Mouse (Mus musculus) E14TG2a.4 (cell line): Measurements from ENCODE around the gene Ereg.

Experiments used
- H3K27me3 ChIP-seq: 2 replicates; pipeline ENCODE4 v1.6.1; 2014; ENCODE audit warnings: low read length, control low read depth; ENCODE audit not compliant: insufficient read depth
- H3K36me3 ChIP-seq: 2 replicates; pipeline ENCODE4 v1.6.1; 2014; ENCODE audit warnings: low read length, control low read depth; ENCODE audit not compliant: insufficient read depth
- H3K4me1 ChIP-seq: replicated peaks from 2 replicates; pipeline ENCODE4 v1.6.1; 2014; ENCODE audit warnings: low read depth, low read length, control low read depth
- H3K4me3 ChIP-seq: replicated peaks from 2 replicates; pipeline ENCODE4 v1.5.1; 2014; ENCODE audit warnings: mild to moderate bottlenecking, low read length
- H3K9me3 ChIP-seq: 2 replicates; pipeline ENCODE4 v1.6.1; 2014; ENCODE audit warnings: low read length, control low read depth
- CTCF ChIP-seq: conservative IDR thresholded peaks from 2 replicates; pipeline ENCODE4 v1.5.1; 2014; ENCODE audit warnings: low read length
- NANOG ChIP-seq: IDR thresholded peaks from 2 replicates; pipeline ENCODE4 v1.6.1; 2014; ENCODE audit warnings: borderline replicate concordance, low read length, mixed read lengths
- POU5F1 ChIP-seq: IDR thresholded peaks from 2 replicates; pipeline ENCODE4 v1.6.1; 2014; ENCODE audit warnings: low read length, borderline replicate concordance

Ereg gene

GRCm38 (mm10) chr5:91047987-91048386 lies 26.4 kb upstream of the Ereg start:
- no peaks in the 10 kb centered on the region for H3K36me3 ChIP-seq
- TF ChIP-seq CTCF (no peak), NANOG (no peak), POU5F1 (no peak)
- no peaks in the 10 kb centered on the region for H3K4me1 ChIP-seq
- H3K9me3 ChIP-seq = no peaks in the 10 kb centered on the region
- H3K4me3 ChIP-seq = no peak overlapping the region
- no peaks in the 10 kb centered on the region for H3K27me3 ChIP-seq

DNA sequence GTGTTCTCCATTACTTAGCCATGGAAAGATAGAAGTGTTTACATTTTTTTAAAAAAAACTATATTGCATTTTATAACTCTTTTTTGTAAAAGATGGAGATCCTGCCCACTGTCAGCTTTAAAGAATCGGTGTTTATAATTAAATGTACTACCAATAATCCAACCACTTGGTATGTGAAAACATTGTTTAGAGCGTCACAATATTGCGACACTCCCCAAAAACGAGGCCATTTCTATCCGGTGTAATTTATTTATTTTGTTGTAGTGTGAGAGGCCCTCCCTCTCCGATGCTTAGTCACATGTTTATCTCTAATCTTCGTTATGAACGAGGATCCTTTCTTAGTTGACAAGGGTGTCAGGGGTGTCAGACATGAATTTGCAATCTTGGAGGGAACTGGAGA lies 26.0 kb upstream of the Ereg start:
- no peak for TF ChIP-seq CTCF
- TF ChIP-seq NANOG = no peak
- TF ChIP-seq POU5F1 = no peak
- H3K36me3 ChIP-seq = no peaks in the 10 kb centered on the region
- no peaks in the 10 kb centered on the region for H3K27me3 ChIP-seq
- no peak overlapping the region for H3K4me3 ChIP-seq
- H3K9me3 ChIP-seq = no peaks in the 10 kb centered on the region
- H3K4me1 ChIP-seq = no peaks in the 10 kb centered on the region

DNA sequence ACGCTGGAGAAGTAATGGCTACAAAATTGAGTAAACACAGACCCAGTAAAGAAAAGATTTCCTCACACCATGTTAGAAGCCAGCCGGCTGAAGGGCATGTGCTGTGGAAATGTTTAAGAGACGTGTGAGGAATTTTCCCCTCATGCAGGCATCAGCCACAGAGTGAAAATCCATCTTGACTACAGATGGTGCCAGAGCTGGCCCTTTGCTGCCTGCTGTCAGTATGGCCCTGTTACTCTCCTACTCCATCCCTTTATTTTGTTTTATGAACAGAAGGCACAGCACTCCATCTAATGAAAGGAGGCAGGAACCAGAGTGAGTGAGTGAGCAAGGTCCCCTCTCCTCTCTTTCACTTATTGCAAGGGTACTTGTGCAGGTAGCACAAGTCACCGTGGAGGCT lies 2.1 kb upstream of the Ereg start:
- Histone ChIP-seq H3K27me3 (peaks cover 23% of the 10 kb centered on the region), H3K4me3 (no peak overlapping the region), H3K36me3 (no peaks in the 10 kb centered on the region), H3K4me1 (peaks cover 3% of the 10 kb centered on the region; the same call in 1 of the 2 replicates), H3K9me3 (peaks cover 7% of the 10 kb centered on the region; the same call in 1 of the 2 replicates)
- TF ChIP-seq POU5F1 (no peak), CTCF (no peak), NANOG (no peak)

GRCm38 (mm10) chr5:91073626-91074025 lies 796 bp upstream of the Ereg start:
- TF ChIP-seq CTCF (no peak), POU5F1 (no peak), NANOG (no peak)
- H3K4me1 ChIP-seq = peaks cover 3% of the 10 kb centered on the region; the same call in 1 of the 2 replicates
- H3K4me3 ChIP-seq = no peak overlapping the region
- no peaks in the 10 kb centered on the region for H3K36me3 ChIP-seq
- peaks cover 7% of the 10 kb centered on the region; the same call in 1 of the 2 replicates for H3K9me3 ChIP-seq
- peaks cover 23% of the 10 kb centered on the region for H3K27me3 ChIP-seq

DNA sequence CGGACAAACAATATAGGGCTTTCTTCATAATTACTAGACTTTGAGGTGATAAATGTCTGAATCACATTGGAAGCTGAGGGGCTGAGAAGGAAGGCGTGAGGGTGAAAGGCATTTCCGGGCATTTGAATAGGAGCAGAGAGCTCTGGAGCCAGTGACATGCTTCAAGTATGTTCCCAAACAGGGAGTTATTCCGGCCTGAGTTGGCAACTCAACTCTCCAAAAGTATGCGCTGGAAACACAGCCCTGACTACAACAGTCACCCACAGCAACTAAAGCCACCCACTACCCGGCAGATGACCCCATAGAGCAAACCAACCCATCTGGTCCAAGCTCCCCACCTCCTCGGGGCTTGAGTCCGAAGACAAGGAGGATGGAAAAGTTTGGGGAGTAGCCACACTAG lies 396 bp upstream of the Ereg start:
- TF ChIP-seq NANOG = no peak
- TF ChIP-seq POU5F1 = no peak
- no peak for TF ChIP-seq CTCF
- H3K4me1 ChIP-seq = peaks cover 3% of the 10 kb centered on the region; the same call in 1 of the 2 replicates
- peaks cover 23% of the 10 kb centered on the region for H3K27me3 ChIP-seq
- H3K9me3 ChIP-seq = peaks cover 7% of the 10 kb centered on the region; the same call in 1 of the 2 replicates
- no peaks in the 10 kb centered on the region for H3K36me3 ChIP-seq
- peak overlapping the region; percentile 56 for H3K4me3 ChIP-seq

GRCm38 (mm10) chr5:91075021-91075420 lies 599 bp downstream of the Ereg start:
- Histone ChIP-seq H3K36me3 (no peaks in the 10 kb centered on the region), H3K4me1 (peaks cover 3% of the 10 kb centered on the region; the same call in 1 of the 2 replicates), H3K4me3 (0 out of 2 replicates have a peak overlapping the region, but pooled peaks have one; percentile 56), H3K9me3 (peaks cover 7% of the 10 kb centered on the region; the same call in 1 of the 2 replicates), H3K27me3 (peaks cover 23% of the 10 kb centered on the region)
- TF ChIP-seq CTCF (no peak), NANOG (no peak), POU5F1 (no peak)

DNA sequence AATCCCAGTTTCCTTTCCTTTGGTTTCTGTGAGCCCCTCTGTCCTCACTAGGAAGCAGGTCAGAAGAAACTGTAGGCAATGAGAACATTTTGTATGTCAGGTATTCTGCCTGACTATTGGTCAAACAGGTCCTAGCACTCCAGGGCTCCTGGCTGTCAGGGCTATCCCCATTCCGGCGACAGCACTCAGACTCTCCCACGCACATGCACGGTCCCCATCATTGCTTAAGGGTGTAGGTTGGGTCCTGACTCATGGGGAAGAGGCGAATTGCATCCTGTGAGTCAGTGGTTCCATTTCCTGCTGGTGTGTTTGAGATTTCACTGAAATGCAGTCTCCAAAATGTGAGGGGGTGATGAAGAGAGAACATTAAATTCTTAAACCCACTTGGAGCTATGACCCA lies 8.6 kb downstream of the Ereg start:
- no peak for TF ChIP-seq CTCF
- no peak for TF ChIP-seq NANOG
- TF ChIP-seq POU5F1 = no peak
- Histone ChIP-seq H3K4me3 (no peak overlapping the region), H3K27me3 (no peaks in the 10 kb centered on the region)

GRCm38 (mm10) chr5:91085291-91085690 lies 10.9 kb downstream of the Ereg start:
- TF ChIP-seq NANOG (no peak), CTCF (no peak), POU5F1 (no peak)

More for the DNA sequence above, 8.6 kb downstream of the Ereg start:
- Histone ChIP-seq H3K4me1 (no peaks in the 10 kb centered on the region), H3K36me3 (no peaks in the 10 kb centered on the region), H3K9me3 (no peaks in the 10 kb centered on the region)

DNA sequence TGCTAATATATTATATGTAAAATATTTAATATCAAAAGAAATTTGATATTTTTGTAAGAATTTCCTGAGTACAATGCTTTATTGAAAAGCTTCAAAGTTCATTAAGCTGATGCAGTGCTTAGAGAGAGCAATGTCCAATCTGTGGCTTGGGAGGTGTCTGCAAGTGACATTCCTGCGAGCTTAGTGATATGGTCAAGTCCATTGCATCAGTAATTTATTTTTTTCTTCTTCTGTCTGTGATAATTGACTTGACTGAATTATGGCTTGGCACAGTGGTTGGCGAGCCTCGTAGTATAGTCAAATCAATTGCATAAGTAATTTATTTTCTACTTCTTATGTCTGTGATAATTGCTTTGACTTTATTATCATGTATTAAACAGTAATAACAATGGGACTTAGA lies 15.9 kb downstream of the Ereg start:
- H3K27me3 ChIP-seq = no peaks in the 10 kb centered on the region
- TF ChIP-seq POU5F1 (no peak), CTCF (no peak), NANOG (no peak)
- H3K4me3 ChIP-seq = no peak overlapping the region

More at GRCm38 (mm10) chr5:91085291-91085690, 10.9 kb downstream of the Ereg start:
- no peaks in the 10 kb centered on the region for H3K27me3 ChIP-seq
- H3K4me3 ChIP-seq = no peak overlapping the region
- H3K4me1 ChIP-seq = no peaks in the 10 kb centered on the region
- no peaks in the 10 kb centered on the region for H3K9me3 ChIP-seq
- H3K36me3 ChIP-seq = no peaks in the 10 kb centered on the region

More for the DNA sequence above, 15.9 kb downstream of the Ereg start:
- no peaks in the 10 kb centered on the region for H3K4me1 ChIP-seq
- H3K9me3 ChIP-seq = no peaks in the 10 kb centered on the region
- no peaks in the 10 kb centered on the region for H3K36me3 ChIP-seq
